Mouse (Mus musculus): Measurements from ENCODE around the gene Naa15. TPM values are rescaled to one million over a fixed set of nuclear protein-coding genes. Genes with fewer than 3 reads are reported as not detected.

The Naa15 gene
- polyA plus RNA-seq, 1 experiment from 2014 or later = 49.9 TPM

Other genes with a start within 250 kb of the Naa15 start
- 39.8 and 41.1 TPM in 2 replicates for gene Noct, start 190.7 kb upstream of the Naa15 start, polyA plus RNA-seq (2016; fragmentation: Nextera tagmentation; extraction: Ambion mirVana)
- gene Elf2, start 74.5 kb upstream of the Naa15 start, polyA plus RNA-seq (2016; fragmentation: Nextera tagmentation; extraction: Ambion mirVana) = 21.8 and 24.6 TPM in 2 replicates
- 1.3 and 1.7 TPM in 2 replicates for gene Mgarp, start 18.4 kb upstream of the Naa15 start, polyA plus RNA-seq (2016; fragmentation: Nextera tagmentation; extraction: Ambion mirVana)
- 539 and 560 TPM in 2 replicates for gene Ndufc1, start 6.2 kb upstream of the Naa15 start, polyA plus RNA-seq (2016; fragmentation: Nextera tagmentation; extraction: Ambion mirVana)
- 6.5 and 7.6 TPM in 2 replicates for gene Rab33b, start 68.8 kb downstream of the Naa15 start, polyA plus RNA-seq (2016; fragmentation: Nextera tagmentation; extraction: Ambion mirVana)
- 1.0 and 1.7 TPM in 2 replicates for gene Setd7, start 145.7 kb downstream of the Naa15 start, polyA plus RNA-seq (2016; fragmentation: Nextera tagmentation; extraction: Ambion mirVana)
- gene Mgst2, start 245.2 kb downstream of the Naa15 start, polyA plus RNA-seq (2016; fragmentation: Nextera tagmentation; extraction: Ambion mirVana) = 14.7 and 16.5 TPM in 2 replicates

Measured in liver, embryonic 12.5 days (tissue).